In the genomic region with DNA sequence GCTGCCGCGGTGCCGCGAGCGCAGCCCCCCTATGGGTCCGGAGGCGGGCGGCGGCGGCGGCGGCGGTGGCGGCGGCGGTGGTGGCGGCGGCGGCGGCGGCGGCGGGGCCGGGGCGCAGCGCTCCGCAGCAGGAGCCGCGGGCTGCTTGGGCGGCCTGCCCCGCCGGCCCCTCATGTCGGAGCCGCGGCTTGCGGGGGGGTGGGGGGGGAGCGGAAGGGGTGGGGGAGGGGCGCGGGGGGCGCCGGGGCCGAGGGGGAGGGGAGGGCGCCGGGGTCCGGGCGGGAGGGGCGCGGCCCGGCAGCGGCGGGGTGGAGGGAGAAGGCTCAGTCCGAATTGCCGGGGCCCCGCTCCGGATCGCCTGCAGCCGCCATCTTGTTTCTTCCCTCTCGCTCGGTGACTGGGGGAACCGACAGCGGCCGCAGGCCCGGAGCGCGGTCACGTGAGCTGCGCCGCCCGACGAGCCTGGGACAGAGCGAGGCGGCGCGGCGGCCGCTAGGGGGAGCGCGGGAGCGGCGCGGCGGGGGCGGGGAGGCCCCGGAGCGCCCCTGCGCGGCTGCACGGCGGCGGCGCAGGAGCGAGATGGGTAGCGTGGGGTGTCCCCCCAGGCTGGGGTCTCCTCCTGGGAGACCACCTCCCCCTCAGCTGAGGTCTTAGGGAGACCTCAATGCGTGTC, we compare ENCODE assay signal across 7 mouse cellular contexts. TPM values are rescaled to one million over a fixed set of nuclear protein-coding genes. Genes with fewer than 3 reads are reported as not detected.
DNase-seq lines count a peak whose midpoint lies in the region; ATAC-seq and TF ChIP-seq lines count a peak whose summit lies in the region.

A gene (minus strand): TSS at position 379 of the 673 bp plus-strand sequence.

- peak within 1 kb of the TSS; percentile 85 for H3K4me2 ChIP-seq in intestine, postnatal 0 days (replicated peaks; ENCODE audit: low read depth)
- peak within 1 kb of the TSS; percentile 80 for H3K4me2 ChIP-seq in midbrain, embryonic 12.5 days (replicated peaks)

- peak within 1 kb of the TSS; percentile 97 for H3K9ac ChIP-seq in intestine, postnatal 0 days (ENCODE audit: low read depth, low read length)
- peak within 1 kb of the TSS; percentile 98 for H3K9ac ChIP-seq in midbrain, embryonic 12.5 days (replicated peaks)

- WGBS in embryonic facial prominence, embryonic 10.5 days: under 1% methylated on average over 75 of the region's 94 CpGs
- 0% methylated on average over 25 of the region's 94 CpGs for WGBS in intestine, postnatal 0 days
- 2% methylated on average over 78 of the region's 94 CpGs for WGBS in limb, embryonic 10.5 days
- under 1% methylated on average over 25 of the region's 94 CpGs for WGBS in midbrain, embryonic 12.5 days

- H3K4me3 ChIP-seq in embryonic facial prominence, embryonic 10.5 days: peak within 1 kb of the TSS; percentile 89
- peak within 1 kb of the TSS; percentile 96 for H3K4me3 ChIP-seq in intestine, postnatal 0 days (ENCODE audit: low read depth, low read length)
- peak within 1 kb of the TSS; percentile 92 for H3K4me3 ChIP-seq in limb, embryonic 10.5 days
- H3K4me3 ChIP-seq in midbrain, embryonic 12.5 days: peak within 1 kb of the TSS; percentile 98

- H3K36me3 ChIP-seq in embryonic facial prominence, embryonic 10.5 days (replicated peaks): peaks cover 12% of the 10 kb centered on the region; the same call in 1 of the 2 replicates
- H3K36me3 ChIP-seq in intestine, postnatal 0 days (ENCODE audit: control insufficient read depth, insufficient read depth): no peaks in the 10 kb centered on the region
- peaks cover 9% of the 10 kb centered on the region for H3K36me3 ChIP-seq in limb, embryonic 10.5 days
- no peaks in the 10 kb centered on the region for H3K36me3 ChIP-seq in midbrain, embryonic 12.5 days

- H3K4me1 ChIP-seq in embryonic facial prominence, embryonic 10.5 days: peaks cover 21% of the 10 kb centered on the region
- H3K4me1 ChIP-seq in intestine, postnatal 0 days (replicated peaks; ENCODE audit: control insufficient read depth, insufficient read depth, low read length): no peaks in the 10 kb centered on the region
- peaks cover 20% of the 10 kb centered on the region for H3K4me1 ChIP-seq in limb, embryonic 10.5 days
- peaks cover 26% of the 10 kb centered on the region for H3K4me1 ChIP-seq in midbrain, embryonic 12.5 days

- peak; percentile 79 for TF ChIP-seq CTCF in intestine, postnatal 0 days (IDR thresholded peaks at IDR 0.05; ENCODE audit: low read depth)

- peak; percentile 93 for DNase-seq in adrenal gland, postnatal 25 days
- peak; percentile 95 for DNase-seq in embryonic facial prominence, embryonic 10.5 days (ENCODE audit: low spot score)
- DNase-seq in gonadal fat pad, adult 2 months (ENCODE audit: low read depth): no peak
- peak; percentile 93 for DNase-seq in limb, embryonic 10.5 days (ENCODE audit: low spot score)
- peak; percentile 87 for DNase-seq in skeletal muscle tissue, adult 2 months (ENCODE audit: low read depth, low spot score)

- no peaks in the 10 kb centered on the region for H3K9me3 ChIP-seq in embryonic facial prominence, embryonic 10.5 days
- H3K9me3 ChIP-seq in intestine, postnatal 0 days (ENCODE audit: control insufficient read depth): no peaks in the 10 kb centered on the region
- H3K9me3 ChIP-seq in limb, embryonic 10.5 days (replicated peaks): no peaks in the 10 kb centered on the region
- no peaks in the 10 kb centered on the region for H3K9me3 ChIP-seq in midbrain, embryonic 12.5 days

- H3K27me3 ChIP-seq in embryonic facial prominence, embryonic 10.5 days (replicated peaks; ENCODE audit: low read depth, poor library complexity, severe bottlenecking): no peaks in the 10 kb centered on the region
- no peaks in the 10 kb centered on the region for H3K27me3 ChIP-seq in intestine, postnatal 0 days (replicated peaks; ENCODE audit: control insufficient read depth, insufficient read depth, low read length)
- H3K27me3 ChIP-seq in limb, embryonic 10.5 days (ENCODE audit: low read depth, poor library complexity, severe bottlenecking): no peaks in the 10 kb centered on the region
- no peaks in the 10 kb centered on the region for H3K27me3 ChIP-seq in midbrain, embryonic 12.5 days

- ATAC-seq in intestine, postnatal 0 days: peak; percentile 97
- peak; percentile 98 for ATAC-seq in midbrain, embryonic 12.5 days (ENCODE audit: low FRiP score, low read depth)

- peak within 1 kb of the TSS; percentile 99 for H3K27ac ChIP-seq in embryonic facial prominence, embryonic 10.5 days (replicated peaks)
- H3K27ac ChIP-seq in intestine, postnatal 0 days (ENCODE audit: low read depth, low read length): peak within 1 kb of the TSS; percentile 97
- H3K27ac ChIP-seq in limb, embryonic 10.5 days: peak within 1 kb of the TSS; percentile 99
- H3K27ac ChIP-seq in midbrain, embryonic 12.5 days (replicated peaks): peak within 1 kb of the TSS; percentile 98

RNA-seq across cellular contexts. Expression of the gene that starts here (rescaled TPM):
- 50.9 and 52.9 TPM in 2 replicates for total RNA-seq in adrenal gland, postnatal 25 days (2021)
- polyA plus RNA-seq in embryonic facial prominence, embryonic 10.5 days (2016; fragmentation: Nextera tagmentation; extraction: Ambion mirVana): 33.8 and 34.9 TPM in 2 replicates
- polyA plus RNA-seq in gonadal fat pad, adult 2 months (2012; rRNA removed): 16.7 and 22.4 TPM in 2 replicates
- polyA plus RNA-seq in intestine, postnatal 0 days (2015; fragmentation: Nextera tagmentation; extraction: Ambion mirVana): 14.4 and 17.8 TPM in 2 replicates
- 33.8 and 38.8 TPM in 2 replicates for polyA plus RNA-seq in limb, embryonic 10.5 days (2016; fragmentation: Nextera tagmentation; extraction: Ambion mirVana)
- 44.0 and 45.6 TPM in 2 replicates for polyA plus RNA-seq in midbrain, embryonic 12.5 days (2016; fragmentation: Nextera tagmentation; extraction: Ambion mirVana)
